Mouse (Mus musculus): ENCODE measurements around the gene Glipr1. TPM values are rescaled to one million over a fixed set of nuclear protein-coding genes. Genes with fewer than 3 reads are reported as not detected.
"Not testable (repeated sequence)": the region's sequence is repeated elsewhere in the genome, so short reads cannot be mapped to it uniquely, and the experiment has no call there.

Glipr1 gene
- under 1 TPM in 1 of 2 experiments, not detected in 1; 0.20 TPM for total RNA-seq (2021)
- long read RNA-seq, experiment 1: 0 reads
- long read RNA-seq, experiment 2, partial matches to known transcripts: 0 of 1 reads
- long read RNA-seq, experiment 2, other reads (novel, unspliced or antisense): 0 of 1 reads

GRCm38 (mm10) chr10:112002544-112003215, at the start of gene Glipr1:
Glipr1 (minus strand) TSS chr10:112002631.
- Histone ChIP-seq H3K27ac (no peak within 1 kb of the TSS), H3K4me3 (no peak within 1 kb of the TSS)
- TF ChIP-seq CTCF (IDR thresholded peaks at IDR 0.05): no peak
- no peak for DNase-seq
- intact Hi-C loops (cut with DNase I): no loop called here

- H3K27ac ChIP-seq; H3K4me3 ChIP-seq; DNase-seq; intact Hi-C loops (cut with DNase I): not testable (repeated sequence)
Measured at GRCm38 (mm10) chr10:112051956-112052355, 49.5 kb upstream of the Glipr1 start.

DNA sequence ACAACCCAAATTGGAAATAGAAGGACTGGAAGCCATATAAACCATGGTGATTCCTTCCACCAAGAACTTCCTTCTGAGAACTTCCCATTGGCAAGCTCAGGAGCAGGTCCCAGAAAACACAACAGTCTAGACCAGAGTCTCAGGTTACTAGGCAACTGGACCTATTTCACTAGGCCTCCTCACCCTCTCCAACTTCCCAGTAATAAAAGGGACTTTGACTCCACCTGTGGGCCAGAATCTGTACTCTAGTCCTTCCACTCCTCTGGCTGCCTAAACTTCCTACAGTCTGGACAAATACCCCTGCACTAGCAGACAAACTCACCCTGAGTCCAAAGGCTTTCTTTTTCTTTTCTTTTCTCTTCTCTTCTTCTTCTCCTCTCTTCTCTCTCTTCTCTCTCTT, 48.8 kb upstream of the Glipr1 start:
- DNase-seq: no peak
- H3K4me3 ChIP-seq: no peak overlapping the region
- H3K27ac ChIP-seq: no peak overlapping the region
- intact Hi-C loops (cut with DNase I): no loop called here
- no peak for TF ChIP-seq CTCF (IDR thresholded peaks at IDR 0.05)

- H3K27ac ChIP-seq; intact Hi-C loops (cut with DNase I); DNase-seq; H3K4me3 ChIP-seq: not testable (repeated sequence)
Measured at GRCm38 (mm10) chr10:112044283-112044682, 41.9 kb upstream of the Glipr1 start.

GRCm38 (mm10) chr10:112043523-112043922, 41.1 kb upstream of the Glipr1 start:
- H3K27ac ChIP-seq; H3K4me3 ChIP-seq; DNase-seq; intact Hi-C loops (cut with DNase I): not testable (repeated sequence)

DNA sequence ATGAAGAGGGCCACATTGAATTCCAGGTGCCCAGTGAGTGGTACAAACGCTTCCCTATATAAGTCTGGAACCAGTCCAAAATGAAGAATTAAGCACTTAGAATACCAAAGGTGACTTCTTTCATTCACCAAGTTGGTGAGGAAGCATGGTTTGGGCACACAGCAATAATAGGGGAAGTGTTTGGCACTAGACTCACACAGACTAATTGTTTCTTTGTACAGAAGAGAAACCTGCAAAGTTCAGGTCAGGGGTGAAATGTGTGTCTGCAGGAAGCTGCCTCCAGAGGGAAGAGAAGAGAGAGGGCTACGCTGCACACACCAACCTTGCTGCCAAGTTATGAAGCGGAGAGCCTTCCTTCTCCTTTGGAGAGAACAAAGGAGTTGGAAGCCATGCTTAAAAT, 26.3 kb upstream of the Glipr1 start:
- H3K4me3 ChIP-seq; H3K27ac ChIP-seq; DNase-seq; intact Hi-C loops (cut with DNase I): not testable (repeated sequence)

GRCm38 (mm10) chr10:112023585-112023984, 21.2 kb upstream of the Glipr1 start:
- intact Hi-C loops (cut with DNase I): no loop called here
- DNase-seq: no peak
- Histone ChIP-seq H3K4me3 (no peak overlapping the region), H3K27ac (no peak overlapping the region)
- TF ChIP-seq CTCF (IDR thresholded peaks at IDR 0.05): no peak

DNA sequence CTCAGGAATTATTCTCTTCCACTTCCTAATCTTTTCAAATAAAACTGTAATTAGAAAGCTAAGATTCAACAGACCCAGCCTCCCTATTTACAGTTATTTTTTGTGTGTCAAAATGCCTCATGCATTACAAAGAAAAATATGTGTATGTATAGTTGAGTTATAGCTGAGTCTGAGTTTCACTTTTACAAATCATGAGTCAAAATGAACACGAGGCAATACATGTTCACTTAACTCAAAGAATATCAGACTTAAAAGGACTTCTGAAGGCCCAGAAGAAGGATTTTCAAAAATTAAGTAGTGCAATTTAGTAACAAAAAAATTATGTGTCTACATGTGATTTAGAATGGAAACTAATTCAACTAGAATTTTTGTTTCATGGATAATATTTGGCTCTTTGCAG, 7.1 kb upstream of the Glipr1 start:
- DNase-seq; H3K4me3 ChIP-seq; H3K27ac ChIP-seq; intact Hi-C loops (cut with DNase I): not testable (repeated sequence)

DNA sequence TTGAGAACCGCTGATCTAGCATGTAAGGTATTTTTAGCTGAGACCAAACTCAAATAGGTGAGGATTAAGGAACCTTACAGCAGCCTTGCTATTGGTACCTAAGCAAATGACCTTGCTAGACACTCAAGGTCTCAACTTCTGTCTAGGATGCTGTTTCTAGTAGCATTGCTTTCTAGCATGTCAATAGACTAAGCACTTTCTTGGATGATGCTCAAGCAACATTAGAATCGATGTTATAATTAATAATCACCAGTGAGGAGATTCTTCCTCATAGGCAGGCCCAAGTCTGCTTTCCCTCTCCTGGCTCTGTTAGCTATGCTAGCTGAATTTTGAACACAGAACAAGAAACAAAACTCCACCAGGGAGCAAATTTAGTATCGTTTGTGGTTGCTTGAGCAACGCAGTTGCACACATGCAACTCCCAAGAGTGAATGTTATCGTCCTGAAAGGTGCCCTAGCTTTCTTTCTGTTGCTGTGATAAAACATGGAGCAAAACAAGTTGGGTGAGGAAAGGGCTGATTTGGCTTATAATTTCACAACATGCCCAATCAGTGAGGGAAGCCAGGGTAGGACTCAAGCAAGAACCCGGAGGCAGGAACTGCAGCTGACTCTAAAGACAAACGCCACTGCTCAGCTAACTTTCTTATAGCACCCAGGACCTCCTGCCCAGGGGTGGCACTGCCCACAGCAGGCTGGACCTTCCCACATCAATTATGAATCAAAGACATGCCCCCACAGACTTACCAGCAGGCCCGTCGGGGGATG, 493 bp downstream of the Glipr1 start:
- H3K4me3 ChIP-seq: no peak overlapping the region
- H3K27ac ChIP-seq: no peak overlapping the region
- no peak for TF ChIP-seq CTCF (IDR thresholded peaks at IDR 0.05)
- intact Hi-C loops (cut with DNase I): no loop called here
- no peak for DNase-seq

GRCm38 (mm10) chr10:112001350-112001749, 1.1 kb downstream of the Glipr1 start:
- no peak overlapping the region for H3K27ac ChIP-seq
- no peak for TF ChIP-seq CTCF (IDR thresholded peaks at IDR 0.05)
- DNase-seq: no peak
- intact Hi-C loops (cut with DNase I): no loop called here
- H3K4me3 ChIP-seq: no peak overlapping the region

- Histone ChIP-seq H3K27ac (no peak overlapping the region), H3K4me3 (no peak overlapping the region)
- intact Hi-C loops (cut with DNase I): no loop called here
- TF ChIP-seq CTCF (IDR thresholded peaks at IDR 0.05): no peak
- no peak for DNase-seq
Measured at GRCm38 (mm10) chr10:112000568-112000967, 1.9 kb downstream of the Glipr1 start.

DNA sequence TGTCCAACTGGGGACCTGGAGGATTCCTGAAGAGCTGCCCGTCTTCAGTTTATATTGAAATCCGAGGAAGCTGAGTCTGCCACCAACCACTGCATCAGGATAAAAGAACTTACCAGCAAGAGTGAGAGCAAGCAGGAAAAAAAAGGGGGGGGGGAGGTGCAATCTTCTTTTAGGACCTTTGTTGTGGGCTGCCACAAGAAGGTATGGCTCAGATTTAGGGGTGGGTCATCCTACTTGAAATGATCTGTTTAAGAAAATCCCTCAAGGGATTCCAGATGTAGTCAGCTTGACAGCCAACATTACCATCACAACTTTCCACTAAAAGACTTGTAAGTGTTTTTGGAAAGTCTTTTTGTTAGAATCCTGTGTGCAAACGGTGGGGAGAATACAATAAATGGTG, 2.7 kb downstream of the Glipr1 start:
- Histone ChIP-seq H3K4me3 (no peak overlapping the region), H3K27ac (no peak overlapping the region)
- TF ChIP-seq CTCF (IDR thresholded peaks at IDR 0.05): no peak
- DNase-seq: no peak
- intact Hi-C loops (cut with DNase I): no loop called here

DNA sequence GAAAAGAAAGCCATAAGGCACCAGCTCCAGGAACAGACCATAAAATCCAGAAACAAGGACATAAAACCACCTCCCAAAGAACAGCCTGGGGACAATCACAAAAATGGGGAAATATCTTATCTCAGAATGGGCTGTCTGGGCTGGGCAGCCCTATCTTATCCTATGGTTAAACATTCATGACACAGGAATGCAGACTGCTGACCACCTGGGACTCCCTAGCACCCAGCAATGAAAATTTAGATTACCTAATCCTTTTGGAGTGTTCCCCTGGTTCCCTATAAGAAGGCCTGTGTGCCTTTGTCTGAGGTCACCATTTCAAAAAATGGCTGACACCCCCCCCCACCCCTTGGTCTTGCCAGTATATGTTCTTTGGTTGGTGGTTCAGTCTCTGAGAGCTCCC, 4.8 kb downstream of the Glipr1 start:
- no peak for TF ChIP-seq CTCF (IDR thresholded peaks at IDR 0.05)
- Histone ChIP-seq H3K4me3 (no peak overlapping the region), H3K27ac (no peak overlapping the region)
- intact Hi-C loops (cut with DNase I): no loop called here
- no peak for DNase-seq
